Mouse (Mus musculus) adrenal gland (tissue): Measurements from ENCODE around the gene Zfand3.

Source experiments
- intact Hi-C: fragments of 180-260 bp; cut with DNase I; formaldehyde crosslinking; loops from one replicate; pipeline ENCODE4 v1.15.1; 2025

Gene Zfand3

GRCm38 (mm10) chr17:30253028-30253427 lies 248.5 kb downstream of the Zfand3 start:
- intact Hi-C loops: no loop called here

GRCm38 (mm10) chr17:30253924-30254323 lies 249.4 kb downstream of the Zfand3 start:
- intact Hi-C loops: no loop called here

DNA sequence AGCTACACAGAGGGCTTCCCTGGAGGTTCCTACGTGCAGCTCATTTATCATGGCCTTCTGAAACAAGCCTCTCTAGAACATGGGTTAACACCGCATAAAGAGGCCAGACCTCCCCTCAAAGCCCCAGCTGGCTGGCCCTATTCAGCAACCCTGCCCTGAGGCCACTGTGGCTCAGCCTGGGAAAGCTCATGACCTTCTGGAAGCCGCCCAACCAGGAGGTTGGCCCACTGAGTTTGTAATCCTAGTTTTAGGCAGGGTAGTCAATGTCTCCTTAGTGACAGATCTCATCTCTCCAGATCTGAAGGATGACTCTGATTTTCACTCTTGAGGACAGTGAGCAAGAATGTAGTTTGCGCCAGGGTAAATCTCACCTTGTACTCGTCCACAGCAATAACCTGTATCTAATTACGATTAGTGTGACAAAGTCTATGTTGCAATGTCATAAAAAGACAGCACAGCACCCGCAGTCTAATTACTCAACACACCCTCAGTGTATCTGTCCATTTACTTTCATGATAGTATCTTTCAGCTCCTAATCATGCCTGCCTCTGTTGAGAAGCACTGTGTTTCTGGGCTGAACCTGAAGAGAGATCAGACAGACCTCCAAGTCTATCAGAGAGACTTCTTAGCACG lies 251.5 kb downstream of the Zfand3 start:
- intact Hi-C loops: no loop called here

- intact Hi-C loops: no loop called here
Measured at GRCm38 (mm10) chr17:30258480-30258879, 253.9 kb downstream of the Zfand3 start.

GRCm38 (mm10) chr17:30259938-30260337 lies 255.4 kb downstream of the Zfand3 start:
- intact Hi-C loops: no loop called here
